9 mouse cellular contexts compared by ENCODE assay signal in genomic region chr9:85326292-85327241, GRCm38 (mm10). TPM values are rescaled to one million over a fixed set of nuclear protein-coding genes. Genes with fewer than 3 reads are reported as not detected.
DNase-seq lines count a peak whose midpoint lies in the region; ATAC-seq lines count a peak whose summit lies in the region.
"Had no signal": no experiment of that assay in that cellular context is flagged by ENCODE, and none has a peak within 500 bp of the region (broad histone marks: within the 10 kb centered on the region; RNA-seq: fewer than 3 reads in every experiment).

No protein-coding gene starts in this region.

- H3K27me3 ChIP-seq in hindbrain, embryonic 14.5 days (ENCODE audit: control insufficient read depth, insufficient read depth, low read length) = no peaks in the 10 kb centered on the region
- H3K27me3 ChIP-seq in limb, embryonic 11.5 days (ENCODE audit: control insufficient read depth, insufficient read depth, low read length) = peaks cover 21% of the 10 kb centered on the region
- peaks cover 32% of the 10 kb centered on the region for H3K27me3 ChIP-seq in midbrain, embryonic 10.5 days (ENCODE audit: low read depth, poor library complexity, severe bottlenecking)

- peak; percentile 18 for DNase-seq in MEL-GATA-1-ER (ENCODE audit: extremely low read depth, low read depth)
- peak; percentile 22 to 37 for DNase-seq in adrenal gland, postnatal 4 days (ENCODE audit: low spot score in 2 of 2)
- DNase-seq in gastrocnemius, adult 18-20 months (ENCODE audit: low spot score) = peak; percentile 37
- peak; percentile 39 for DNase-seq in hindbrain, embryonic 14.5 days (ENCODE audit: low spot score)
- DNase-seq in limb, embryonic 11.5 days (ENCODE audit: low spot score) = peak; percentile 65
- DNase-seq in midbrain, embryonic 10.5 days (ENCODE audit: low spot score) = peak; percentile 69
- peak; percentile 29 to 48 for DNase-seq in spleen, adult 18-20 months

- H3K9ac ChIP-seq in hindbrain, embryonic 14.5 days = peak overlapping the region; percentile 54
- 0 out of 2 replicates have a peak overlapping the region, but pooled peaks have one; percentile 12 for H3K9ac ChIP-seq in limb, embryonic 11.5 days (ENCODE audit: low read length)

- peak overlapping the region; percentile 96 for H3K4me2 ChIP-seq in hindbrain, embryonic 14.5 days (replicated peaks)
- H3K4me2 ChIP-seq in limb, embryonic 11.5 days (ENCODE audit: low read depth, severe bottlenecking) = peak overlapping the region; percentile 89

- 1% methylated on average over 74 of the region's 88 CpGs for WGBS in hindbrain, embryonic 14.5 days
- WGBS in limb, embryonic 11.5 days = under 1% methylated on average over 81 of the region's 88 CpGs
- WGBS in midbrain, embryonic 10.5 days = under 1% methylated on average over 73 of the region's 88 CpGs

- H3K27ac ChIP-seq in hindbrain, embryonic 14.5 days = peak overlapping the region; percentile 78
- no peak overlapping the region for H3K27ac ChIP-seq in limb, embryonic 11.5 days (replicated peaks; ENCODE audit: low read depth, low read length)
- peak overlapping the region; percentile 68 for H3K27ac ChIP-seq in midbrain, embryonic 10.5 days (replicated peaks)

- 0 out of 2 replicates have a peak, but pooled peaks cover 5% of the 10 kb centered on the region for H3K4me1 ChIP-seq in hindbrain, embryonic 14.5 days (replicated peaks; ENCODE audit: control insufficient read depth, insufficient read depth, low read length)
- 0 out of 2 replicates have a peak, but pooled peaks cover 3% of the 10 kb centered on the region for H3K4me1 ChIP-seq in limb, embryonic 11.5 days (ENCODE audit: control insufficient read depth, insufficient read depth, low read length)
- peaks cover 10% of the 10 kb centered on the region for H3K4me1 ChIP-seq in midbrain, embryonic 10.5 days

- no peaks in the 10 kb centered on the region for H3K36me3 ChIP-seq in hindbrain, embryonic 14.5 days (replicated peaks; ENCODE audit: control insufficient read depth, insufficient read depth)
- no peaks in the 10 kb centered on the region for H3K36me3 ChIP-seq in limb, embryonic 11.5 days (ENCODE audit: control insufficient read depth, insufficient read depth, low read length)
- no peaks in the 10 kb centered on the region for H3K36me3 ChIP-seq in midbrain, embryonic 10.5 days

- H3K9me3 ChIP-seq in hindbrain, embryonic 14.5 days (ENCODE audit: control insufficient read depth, low read length) = no peaks in the 10 kb centered on the region
- H3K9me3 ChIP-seq in limb, embryonic 11.5 days (ENCODE audit: control insufficient read depth, low read length) = no peaks in the 10 kb centered on the region
- no peaks in the 10 kb centered on the region for H3K9me3 ChIP-seq in midbrain, embryonic 10.5 days (replicated peaks)

- peak overlapping the region; percentile 71 for H3K4me3 ChIP-seq in hindbrain, embryonic 14.5 days (replicated peaks; ENCODE audit: low read length)
- H3K4me3 ChIP-seq in limb, embryonic 11.5 days (ENCODE audit: low read depth, low read length) = peak overlapping the region; percentile 59
- H3K4me3 ChIP-seq in midbrain, embryonic 10.5 days = peak overlapping the region; percentile 79

- ATAC-seq in hindbrain, embryonic 14.5 days (ENCODE audit: low FRiP score) = peak; percentile 57
- peak; percentile 41 for ATAC-seq in limb, embryonic 11.5 days (ENCODE audit: insufficient number of reproducible peaks, low FRiP score, low TSS enrichment, low read depth)
- ATAC-seq in frontal cortex, adult (ENCODE audit: low TSS enrichment) = no peak

RNA-seq across cellular contexts. Expression of gene Tent5a, which starts 0.6 kb away (rescaled TPM):
- 10 to 100 TPM; 12.4 to 15.1 TPM for total RNA-seq in adrenal gland, postnatal 4 days (2021)
- 1 to 10 TPM; 1.8 to 2.2 TPM for total RNA-seq in gastrocnemius, adult 18-20 months (2021)
- 8.2 and 10.3 TPM in 2 replicates for polyA plus RNA-seq in hindbrain, embryonic 14.5 days (2014; fragmentation: Nextera tagmentation; extraction: Ambion mirVana)
- polyA plus RNA-seq in limb, embryonic 11.5 days (2014; fragmentation: Nextera tagmentation; extraction: Ambion mirVana) = 1.1 and 1.4 TPM in 2 replicates
- 2.0 and 3.6 TPM in 2 replicates for polyA plus RNA-seq in midbrain, embryonic 10.5 days (2016; fragmentation: Nextera tagmentation; extraction: Ambion mirVana)

RNA-seq across cellular contexts. Expression of gene Gm11114, which starts 14.0 kb away (rescaled TPM):
- not detected for total RNA-seq in adrenal gland, postnatal 4 days (2021)
- total RNA-seq in gastrocnemius, adult 18-20 months (2021) = not detected
- polyA plus RNA-seq in hindbrain, embryonic 14.5 days (2014; fragmentation: Nextera tagmentation; extraction: Ambion mirVana) = not detected in 2 replicates
- polyA plus RNA-seq in limb, embryonic 11.5 days (2014; fragmentation: Nextera tagmentation; extraction: Ambion mirVana) = not detected in 2 replicates
- not detected in 2 replicates for polyA plus RNA-seq in midbrain, embryonic 10.5 days (2016; fragmentation: Nextera tagmentation; extraction: Ambion mirVana)
- total RNA-seq: left cerebral cortex, adult 8-10 months had no signal

Comparison
In these comparisons a context has a peak if more than half of its experiments do, and no peak if none do; other contexts are left out.
1. DNase-seq: peak in every context shown above with its lines; median percentile 69 in midbrain, embryonic 10.5 days; 65 in limb, embryonic 11.5 days; 39 in hindbrain, embryonic 14.5 days; 38 in spleen, adult 18-20 months; 37 in gastrocnemius, adult 18-20 months; 30 in adrenal gland, postnatal 4 days; 18 in MEL-GATA-1-ER.